Mouse (Mus musculus) CD8-positive naive resting alpha-beta T cell, adult 2 months (primary cell): Measurements from ENCODE around the gene Nfic.

Experiments
- DNase-seq, 2 experiments: peaks; one replicate each; pipeline ENCODE4 v3.0.0; 2022; ENCODE audit warnings: low read depth in 2 of 2, low spot score in 2 of 2

Nfic gene

GRCm38 (mm10) chr10:81405588-81406201 is 49.7 kb downstream of the Nfic start:
- peak; percentile 55 to 77 for DNase-seq

- no peak for DNase-seq
Observed at GRCm38 (mm10) chr10:81404720-81405119, 50.7 kb downstream of the Nfic start.

- DNase-seq = no peak
Observed at GRCm38 (mm10) chr10:81404082-81404481, 51.4 kb downstream of the Nfic start.

- DNase-seq = no peak
Observed at GRCm38 (mm10) chr10:81403511-81403910, 51.9 kb downstream of the Nfic start.

GRCm38 (mm10) chr10:81402227-81402765 is 53.1 kb downstream of the Nfic start:
- no peak for DNase-seq

- DNase-seq = no peak
Observed at GRCm38 (mm10) chr10:81401521-81402226, 53.8 kb downstream of the Nfic start.

- DNase-seq = no peak
Observed at GRCm38 (mm10) chr10:81401205-81401520, 54.3 kb downstream of the Nfic start.

GRCm38 (mm10) chr10:81400371-81401204 is 54.8 kb downstream of the Nfic start:
- no peak for DNase-seq

- DNase-seq = no peak
Observed at GRCm38 (mm10) chr10:81399798-81400308, 55.6 kb downstream of the Nfic start.

- no peak for DNase-seq
Observed at GRCm38 (mm10) chr10:81399296-81399695, 56.1 kb downstream of the Nfic start.

GRCm38 (mm10) chr10:81396749-81397148 is 58.7 kb downstream of the Nfic start:
- no peak for DNase-seq

- no peak for DNase-seq
Observed at GRCm38 (mm10) chr10:81395865-81396264, 59.6 kb downstream of the Nfic start.

GRCm38 (mm10) chr10:81395127-81395526 is 60.3 kb downstream of the Nfic start:
- peak; percentile 64 to 74 for DNase-seq

- no peak for DNase-seq
Observed at GRCm38 (mm10) chr10:81393456-81394063, 61.9 kb downstream of the Nfic start.

GRCm38 (mm10) chr10:81392781-81393185 is 62.7 kb downstream of the Nfic start, which contains the start of gene Smim24:
Gene Smim24 (plus strand): TSS chr10:81393051.
- no peak for DNase-seq

- no peak for DNase-seq
Observed at GRCm38 (mm10) chr10:81392270-81392669, 63.2 kb downstream of the Nfic start.

- no peak for DNase-seq
Observed at GRCm38 (mm10) chr10:81390678-81390965, 64.8 kb downstream of the Nfic start.

- peak; percentile 62 to 77 for DNase-seq
Observed at GRCm38 (mm10) chr10:81389801-81390677, 65.4 kb downstream of the Nfic start.

GRCm38 (mm10) chr10:81389373-81389772 is 66.1 kb downstream of the Nfic start:
- no peak for DNase-seq

- DNase-seq = no peak
Observed at GRCm38 (mm10) chr10:81388505-81389055, 66.9 kb downstream of the Nfic start, which contains the start of gene Gm48552. Gene Gm48552 (plus strand): TSS chr10:81389005.
